Mouse (Mus musculus): ENCODE results near the gene Serf2. TPM values are rescaled to one million over a fixed set of nuclear protein-coding genes. Genes with fewer than 3 reads are reported as not detected.

Serf2 gene
- 453 and 468 TPM in 2 replicates for polyA plus RNA-seq (2014; fragmentation: Nextera tagmentation; extraction: Ambion mirVana)

GRCm38 (mm10) chr2:121448739-121449535 is at the start of gene Serf2:
Serf2 (plus strand) TSS chr2:121449195.
- no peaks in the 10 kb centered on the region for H3K27me3 ChIP-seq (ENCODE audit: control insufficient read depth, insufficient read depth, low read length)
- H3K4me3 ChIP-seq (ENCODE audit: low read depth, low read length): peak within 1 kb of the TSS; percentile 99
- DNase-seq (ENCODE audit: low spot score): peak; percentile 100
- ATAC-seq (ENCODE audit: insufficient read depth, low FRiP score, low TSS enrichment): peak; percentile 98
- peak within 1 kb of the TSS; percentile 74 for H3K4me2 ChIP-seq (ENCODE audit: low read depth)
- no peaks in the 10 kb centered on the region for H3K9me3 ChIP-seq (ENCODE audit: control insufficient read depth, low read length)
- 0 out of 2 replicates have a peak, but pooled peaks cover 7% of the 10 kb centered on the region for H3K36me3 ChIP-seq (ENCODE audit: control insufficient read depth, insufficient read depth, low read length)
- H3K4me1 ChIP-seq (ENCODE audit: control insufficient read depth, insufficient read depth, low read length): peaks cover 2% of the 10 kb centered on the region; the same call in 1 of the 2 replicates
- peak within 1 kb of the TSS; percentile 90 for H3K27ac ChIP-seq (ENCODE audit: low read depth, low read length)
- under 1% methylated on average over 62 of the region's 74 CpGs for WGBS
- H3K9ac ChIP-seq (ENCODE audit: low read length): peak within 1 kb of the TSS; percentile 95

- Histone ChIP-seq H3K4me3 (ENCODE audit: low read depth, low read length) (no peak overlapping the region), H3K27ac (ENCODE audit: low read depth, low read length) (no peak overlapping the region), H3K9ac (ENCODE audit: low read length) (no peak overlapping the region), H3K4me2 (ENCODE audit: low read depth) (no peak overlapping the region), H3K36me3 (ENCODE audit: control insufficient read depth, insufficient read depth, low read length) (no peaks in the 10 kb centered on the region), H3K9me3 (ENCODE audit: control insufficient read depth, low read length) (no peaks in the 10 kb centered on the region), H3K27me3 (ENCODE audit: control insufficient read depth, insufficient read depth, low read length) (no peaks in the 10 kb centered on the region), H3K4me1 (ENCODE audit: control insufficient read depth, insufficient read depth, low read length) (no peaks in the 10 kb centered on the region)
- DNase-seq (ENCODE audit: low spot score) (no peak), ATAC-seq (ENCODE audit: insufficient read depth, low FRiP score, low TSS enrichment) (no peak)
Observed at GRCm38 (mm10) chr2:121403296-121403695, 45.7 kb upstream of the Serf2 start.

GRCm38 (mm10) chr2:121408160-121408559 is 40.8 kb upstream of the Serf2 start:
- 34% methylated on average over 4 of the region's 4 CpGs for WGBS
- DNase-seq (ENCODE audit: low spot score) (no peak), ATAC-seq (ENCODE audit: insufficient read depth, low FRiP score, low TSS enrichment) (no peak)
- Histone ChIP-seq H3K4me3 (ENCODE audit: low read depth, low read length) (no peak overlapping the region), H3K27me3 (ENCODE audit: control insufficient read depth, insufficient read depth, low read length) (no peaks in the 10 kb centered on the region), H3K27ac (ENCODE audit: low read depth, low read length) (no peak overlapping the region), H3K4me1 (ENCODE audit: control insufficient read depth, insufficient read depth, low read length) (peaks cover 4% of the 10 kb centered on the region; the same call in 1 of the 2 replicates), H3K4me2 (ENCODE audit: low read depth) (no peak overlapping the region), H3K9ac (ENCODE audit: low read length) (no peak overlapping the region), H3K9me3 (ENCODE audit: control insufficient read depth, low read length) (no peaks in the 10 kb centered on the region), H3K36me3 (ENCODE audit: control insufficient read depth, insufficient read depth, low read length) (no peaks in the 10 kb centered on the region)

GRCm38 (mm10) chr2:121412843-121413386 is 36.1 kb upstream of the Serf2 start:
- Histone ChIP-seq H3K27me3 (ENCODE audit: control insufficient read depth, insufficient read depth, low read length) (no peaks in the 10 kb centered on the region), H3K27ac (ENCODE audit: low read depth, low read length) (peak overlapping the region; percentile 84), H3K36me3 (ENCODE audit: control insufficient read depth, insufficient read depth, low read length) (no peaks in the 10 kb centered on the region), H3K9ac (ENCODE audit: low read length) (peak overlapping the region; percentile 83), H3K4me1 (ENCODE audit: control insufficient read depth, insufficient read depth, low read length) (peaks cover 21% of the 10 kb centered on the region), H3K4me3 (ENCODE audit: low read depth, low read length) (peak overlapping the region; percentile 65), H3K4me2 (ENCODE audit: low read depth) (peak overlapping the region; percentile 56), H3K9me3 (ENCODE audit: control insufficient read depth, low read length) (no peaks in the 10 kb centered on the region)
- ATAC-seq (ENCODE audit: insufficient read depth, low FRiP score, low TSS enrichment): 0 out of 2 replicates have a peak, but pooled peaks have one; percentile 1
- DNase-seq (ENCODE audit: low spot score): no peak
- 23% methylated on average over 4 of the region's 4 CpGs for WGBS

- peaks cover 21% of the 10 kb centered on the region for H3K4me1 ChIP-seq (ENCODE audit: control insufficient read depth, insufficient read depth, low read length)
- DNase-seq (ENCODE audit: low spot score) (peak; percentile 99), ATAC-seq (ENCODE audit: insufficient read depth, low FRiP score, low TSS enrichment) (peak; percentile 99)
- no peaks in the 10 kb centered on the region for H3K9me3 ChIP-seq (ENCODE audit: control insufficient read depth, low read length)
- H3K4me3 ChIP-seq (ENCODE audit: low read depth, low read length): peak within 1 kb of the TSS; percentile 65
- H3K4me2 ChIP-seq (ENCODE audit: low read depth): peak within 1 kb of the TSS; percentile 70
- WGBS: under 1% methylated on average over 51 of the region's 68 CpGs
- H3K9ac ChIP-seq (ENCODE audit: low read length): peak within 1 kb of the TSS; percentile 83
- no peaks in the 10 kb centered on the region for H3K36me3 ChIP-seq (ENCODE audit: control insufficient read depth, insufficient read depth, low read length)
- peak within 1 kb of the TSS; percentile 84 for H3K27ac ChIP-seq (ENCODE audit: low read depth, low read length)
- H3K27me3 ChIP-seq (ENCODE audit: control insufficient read depth, insufficient read depth, low read length): no peaks in the 10 kb centered on the region
Observed at GRCm38 (mm10) chr2:121413387-121414042, 35.5 kb upstream of the Serf2 start, which contains the start of the genes Pdia3 and Catsper2. Pdia3 (plus strand) TSS chr2:121413775. Catsper2 (minus strand) TSS chr2:121413792.

- H3K9ac ChIP-seq (ENCODE audit: low read length): peak overlapping the region; percentile 83
- H3K27ac ChIP-seq (ENCODE audit: low read depth, low read length): peak overlapping the region; percentile 84
- WGBS: under 1% methylated on average over 32 of the region's 32 CpGs
- DNase-seq (ENCODE audit: low spot score): peak; percentile 46
- H3K36me3 ChIP-seq (ENCODE audit: control insufficient read depth, insufficient read depth, low read length): no peaks in the 10 kb centered on the region
- no peaks in the 10 kb centered on the region for H3K9me3 ChIP-seq (ENCODE audit: control insufficient read depth, low read length)
- no peaks in the 10 kb centered on the region for H3K27me3 ChIP-seq (ENCODE audit: control insufficient read depth, insufficient read depth, low read length)
- H3K4me3 ChIP-seq (ENCODE audit: low read depth, low read length): peak overlapping the region; percentile 65
- H3K4me2 ChIP-seq (ENCODE audit: low read depth): peak overlapping the region; percentile 70
- ATAC-seq (ENCODE audit: insufficient read depth, low FRiP score, low TSS enrichment): peak; percentile 37
- H3K4me1 ChIP-seq (ENCODE audit: control insufficient read depth, insufficient read depth, low read length): peaks cover 21% of the 10 kb centered on the region
Observed at GRCm38 (mm10) chr2:121414139-121414685, 34.8 kb upstream of the Serf2 start.

- no peak for DNase-seq (ENCODE audit: low spot score)
- H3K27ac ChIP-seq (ENCODE audit: low read depth, low read length): no peak overlapping the region
Observed at GRCm38 (mm10) chr2:121415103-121415502, 33.9 kb upstream of the Serf2 start.

GRCm38 (mm10) chr2:121415591-121415990 is 33.4 kb upstream of the Serf2 start:
- no peaks in the 10 kb centered on the region for H3K36me3 ChIP-seq (ENCODE audit: control insufficient read depth, insufficient read depth, low read length)
- no peak overlapping the region for H3K27ac ChIP-seq (ENCODE audit: low read depth, low read length)
- H3K27me3 ChIP-seq (ENCODE audit: control insufficient read depth, insufficient read depth, low read length): no peaks in the 10 kb centered on the region
- H3K4me3 ChIP-seq (ENCODE audit: low read depth, low read length): peak overlapping the region; percentile 65
- WGBS: 92% methylated on average over 3 of the region's 3 CpGs
- DNase-seq (ENCODE audit: low spot score) (no peak), ATAC-seq (ENCODE audit: insufficient read depth, low FRiP score, low TSS enrichment) (no peak)
- H3K4me2 ChIP-seq (ENCODE audit: low read depth): peak overlapping the region; percentile 70
- H3K9ac ChIP-seq (ENCODE audit: low read length): no peak overlapping the region
- H3K4me1 ChIP-seq (ENCODE audit: control insufficient read depth, insufficient read depth, low read length): peaks cover 21% of the 10 kb centered on the region
- no peaks in the 10 kb centered on the region for H3K9me3 ChIP-seq (ENCODE audit: control insufficient read depth, low read length)

More at GRCm38 (mm10) chr2:121415103-121415502, 33.9 kb upstream of the Serf2 start:
- no peaks in the 10 kb centered on the region for H3K36me3 ChIP-seq (ENCODE audit: control insufficient read depth, insufficient read depth, low read length)
- H3K4me1 ChIP-seq (ENCODE audit: control insufficient read depth, insufficient read depth, low read length): peaks cover 21% of the 10 kb centered on the region
- WGBS: 52% methylated on average over 3 of the region's 3 CpGs
- no peaks in the 10 kb centered on the region for H3K27me3 ChIP-seq (ENCODE audit: control insufficient read depth, insufficient read depth, low read length)
- peak overlapping the region; percentile 42 for H3K9ac ChIP-seq (ENCODE audit: low read length)
- ATAC-seq (ENCODE audit: insufficient read depth, low FRiP score, low TSS enrichment): no peak
- H3K4me3 ChIP-seq (ENCODE audit: low read depth, low read length): peak overlapping the region; percentile 65
- H3K9me3 ChIP-seq (ENCODE audit: control insufficient read depth, low read length): no peaks in the 10 kb centered on the region
- H3K4me2 ChIP-seq (ENCODE audit: low read depth): peak overlapping the region; percentile 70
